Mouse (Mus musculus): Measurements from ENCODE around the gene Pla2g15. TPM values are rescaled to one million over a fixed set of nuclear protein-coding genes. Genes with fewer than 3 reads are reported as not detected.

The Pla2g15 gene
- total and polyA plus RNA-seq, 3 experiments, result 4.0 to 9.4 TPM; not detected in 1

DNA sequence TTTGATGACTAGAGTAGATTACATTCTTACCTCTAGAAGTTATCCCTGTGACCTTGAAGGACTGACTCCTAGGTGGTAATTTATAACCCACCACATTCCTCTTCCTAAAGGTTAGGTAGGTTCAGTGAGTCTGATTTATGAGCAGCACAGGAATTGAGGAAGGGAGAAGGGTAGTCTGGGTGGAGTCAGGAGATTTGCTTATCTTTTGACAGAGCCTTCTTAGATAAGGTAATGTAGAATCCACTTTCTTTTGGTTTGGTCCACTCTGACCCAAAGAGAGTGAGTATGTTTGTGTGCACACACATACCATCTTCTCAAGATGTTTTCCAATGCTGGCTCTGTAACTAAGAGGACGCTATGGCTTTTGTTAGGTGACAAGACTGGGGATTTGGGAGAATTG, 27.4 kb downstream of the Pla2g15 start:
- peaks cover 7 to 30% of the 10 kb centered on the region in 2 experiments for H3K36me3 ChIP-seq (ENCODE audit: control insufficient read depth in 1 of 2, insufficient read depth in 2 of 2, low read length in 2 of 2)
- no peaks in the 10 kb centered on the region for H3K9me3 ChIP-seq (replicated peaks; ENCODE audit: insufficient read depth, low read length)
- no peak overlapping the region for H3K9ac ChIP-seq (ENCODE audit: control insufficient read depth, low read depth, low read length, poor library complexity, severe bottlenecking)

GRCm38 (mm10) chr8:106178428-106178827, 28.2 kb downstream of the Pla2g15 start:
- no peaks in the 10 kb centered on the region for H3K9me3 ChIP-seq (replicated peaks; ENCODE audit: insufficient read depth, low read length)
- H3K79me2 ChIP-seq (ENCODE audit: control insufficient read depth, insufficient read depth, low read length, poor library complexity), result peaks cover 12% of the 10 kb centered on the region
- TF ChIP-seq ZKSCAN1 (IDR thresholded peaks at IDR 0.05; ENCODE audit: low read depth, low read length) (no peak), RCOR1 (IDR thresholded peaks at IDR 0.05; ENCODE audit: low read depth, low read length) (no peak), GATA1 (IDR thresholded peaks at IDR 0.05; ENCODE audit: low read depth, low read length) (no peak)
- H3K9ac ChIP-seq (ENCODE audit: control insufficient read depth, low read depth, low read length, poor library complexity, severe bottlenecking), result no peak overlapping the region
- H3K4me1 ChIP-seq (ENCODE audit: control insufficient read depth in 1 of 2, insufficient read depth in 2 of 2, low read length in 2 of 2), result peaks cover 16 to 17% of the 10 kb centered on the region in 2 experiments
- H3K4me3 ChIP-seq (ENCODE audit: control insufficient read depth in 1 of 2, insufficient read depth in 1 of 2, low read depth in 2 of 2, low read length in 2 of 2), result no peak overlapping the region
- H3K27me3 ChIP-seq (ENCODE audit: control insufficient read depth in 1 of 2, insufficient read depth in 2 of 2, low read length in 2 of 2), result no peaks in the 10 kb centered on the region
- DNase-seq (ENCODE audit: low read depth, low spot score), result no peak
- peaks cover 5 to 27% of the 10 kb centered on the region in 2 experiments for H3K36me3 ChIP-seq (ENCODE audit: control insufficient read depth in 1 of 2, insufficient read depth in 2 of 2, low read length in 2 of 2)
- H3K27ac ChIP-seq (ENCODE audit: control insufficient read depth, low read depth, low read length), result no peak overlapping the region

More for the DNA sequence above, 27.4 kb downstream of the Pla2g15 start:
- H3K27ac ChIP-seq (ENCODE audit: control insufficient read depth, low read depth, low read length), result no peak overlapping the region
- H3K27me3 ChIP-seq (ENCODE audit: control insufficient read depth in 1 of 2, insufficient read depth in 2 of 2, low read length in 2 of 2), result no peaks in the 10 kb centered on the region
- peaks cover 19 to 25% of the 10 kb centered on the region in 2 experiments for H3K4me1 ChIP-seq (ENCODE audit: control insufficient read depth in 1 of 2, insufficient read depth in 2 of 2, low read length in 2 of 2)
- TF ChIP-seq TCF12 (IDR thresholded peaks at IDR 0.05; ENCODE audit: low read depth, low read length), result 0 out of 2 replicates have a peak, but pooled peaks have one; percentile 18
- TF ChIP-seq TAL1 (IDR thresholded peaks at IDR 0.05; ENCODE audit: low read length), result no peak
- 0 out of 2 replicates have a peak, but pooled peaks have one; percentile 52 for TF ChIP-seq RCOR1 (IDR thresholded peaks at IDR 0.05; ENCODE audit: low read depth, low read length)
- TF ChIP-seq MEF2A (IDR thresholded peaks at IDR 0.05; ENCODE audit: extremely low read depth, insufficient replicate concordance, low read depth, low read length, poor library complexity, severe bottlenecking), result no peak
- peak in 1 of 2 experiments; percentile 39; a peak in 1 of 4 replicates for TF ChIP-seq EP300 (IDR thresholded peaks at IDR 0.05; ENCODE audit: low read depth in 1 of 2, low read length in 2 of 2)
- no peak for TF ChIP-seq ZMIZ1 (IDR thresholded peaks at IDR 0.05; ENCODE audit: low read depth, low read length)
- peak; percentile 69 for TF ChIP-seq GATA1 (IDR thresholded peaks at IDR 0.05; ENCODE audit: low read depth, low read length)
- TF ChIP-seq NELFE (IDR thresholded peaks at IDR 0.05; ENCODE audit: low read depth, low read length), result no peak
- no peak for DNase-seq (ENCODE audit: low read depth, low spot score)
- peaks cover 12% of the 10 kb centered on the region for H3K79me2 ChIP-seq (ENCODE audit: control insufficient read depth, insufficient read depth, low read length, poor library complexity)
- no peak overlapping the region for H3K4me3 ChIP-seq (ENCODE audit: control insufficient read depth in 1 of 2, insufficient read depth in 1 of 2, low read depth in 2 of 2, low read length in 2 of 2)

DNA sequence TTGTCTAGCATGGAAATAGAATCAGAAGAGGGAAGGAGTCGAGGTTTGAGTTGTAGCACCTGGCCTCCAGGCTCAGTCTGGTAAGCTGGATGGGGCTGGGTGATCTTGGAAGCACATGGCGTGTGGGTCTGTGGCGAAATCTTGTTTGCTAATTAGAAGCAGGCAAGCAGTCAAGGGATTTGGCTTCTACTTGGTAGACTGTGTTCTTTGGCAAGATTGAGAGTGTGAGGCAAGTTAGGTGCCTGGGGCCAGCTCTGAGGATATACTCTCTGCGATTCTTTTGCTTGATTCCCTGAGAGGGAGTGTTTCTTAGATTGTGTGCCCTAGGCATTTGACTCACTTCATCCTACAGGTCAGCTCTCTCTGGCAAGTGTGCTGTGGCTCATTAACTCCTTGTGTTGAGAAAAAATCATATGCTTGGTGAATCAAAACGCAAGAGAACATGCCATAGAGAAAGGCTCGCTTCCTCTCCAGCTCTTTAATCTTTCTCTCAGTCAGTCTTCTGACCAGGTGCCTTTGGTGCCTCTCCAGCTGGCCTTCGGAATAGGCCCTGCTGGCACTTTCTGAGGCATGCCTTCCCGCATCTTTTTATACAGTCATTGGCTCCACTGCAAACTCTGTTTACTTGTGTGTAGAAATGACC, 35.5 kb downstream of the Pla2g15 start:
- H3K9me3 ChIP-seq (replicated peaks; ENCODE audit: insufficient read depth, low read length), result no peaks in the 10 kb centered on the region
- no peak for DNase-seq (ENCODE audit: low read depth, low spot score)
- TF ChIP-seq POLR2AphosphoS2 (IDR thresholded peaks at IDR 0.05; ENCODE audit: low read length), result no peak
- TF ChIP-seq TBP (IDR thresholded peaks at IDR 0.05; ENCODE audit: low read depth, low read length), result no peak
- no peak for TF ChIP-seq CHD2 (IDR thresholded peaks at IDR 0.05; ENCODE audit: low read length)
- TF ChIP-seq MYB (IDR thresholded peaks at IDR 0.05; ENCODE audit: low read depth, low read length), result no peak
- TF ChIP-seq SMC3 (IDR thresholded peaks at IDR 0.05; ENCODE audit: low read depth, low read length), result no peak
- no peak for TF ChIP-seq ZC3H11A (IDR thresholded peaks at IDR 0.05; ENCODE audit: low read depth, low read length)
- no peak for TF ChIP-seq GABPA (IDR thresholded peaks at IDR 0.05; ENCODE audit: low read depth, low read length)
- TF ChIP-seq POLR2AphosphoS5 (IDR thresholded peaks at IDR 0.05; ENCODE audit: borderline replicate concordance, low read depth, low read length), result no peak
- TF ChIP-seq MAZ (IDR thresholded peaks at IDR 0.05; ENCODE audit: low read depth, low read length), result no peak
- no peak for TF ChIP-seq JUND (IDR thresholded peaks at IDR 0.05; ENCODE audit: low read depth, low read length)
- no peak for TF ChIP-seq BHLHE40 (IDR thresholded peaks at IDR 0.05; ENCODE audit: borderline replicate concordance, low read depth, low read length)
- TF ChIP-seq ETS1 (IDR thresholded peaks at IDR 0.05; ENCODE audit: low read depth, low read length), result no peak
- TF ChIP-seq MXI1 (IDR thresholded peaks at IDR 0.05; ENCODE audit: low read depth, low read length), result no peak
- no peak for TF ChIP-seq ZMIZ1 (IDR thresholded peaks at IDR 0.05; ENCODE audit: low read depth, low read length)
- no peak for TF ChIP-seq HCFC1 (IDR thresholded peaks at IDR 0.05; ENCODE audit: low read depth, low read length)
- TF ChIP-seq GATA1 (IDR thresholded peaks at IDR 0.05; ENCODE audit: low read depth, low read length), result no peak
- TF ChIP-seq NRF1 (IDR thresholded peaks at IDR 0.05; ENCODE audit: insufficient read depth, low read depth, low read length, poor library complexity, severe bottlenecking), result no peak
- no peak for TF ChIP-seq NELFE (IDR thresholded peaks at IDR 0.05; ENCODE audit: low read depth, low read length)
- H3K79me2 ChIP-seq (ENCODE audit: control insufficient read depth, insufficient read depth, low read length, poor library complexity), result no peaks in the 10 kb centered on the region
- peaks cover 2 to 8% of the 10 kb centered on the region in 2 experiments for H3K4me1 ChIP-seq (ENCODE audit: control insufficient read depth in 1 of 2, insufficient read depth in 2 of 2, low read length in 2 of 2)
- H3K9ac ChIP-seq (ENCODE audit: control insufficient read depth, low read depth, low read length, poor library complexity, severe bottlenecking), result no peak overlapping the region
- no peaks in the 10 kb centered on the region for H3K27me3 ChIP-seq (ENCODE audit: control insufficient read depth in 1 of 2, insufficient read depth in 2 of 2, low read length in 2 of 2)
- peaks cover 5 to 12% of the 10 kb centered on the region in 2 experiments for H3K36me3 ChIP-seq (ENCODE audit: control insufficient read depth in 1 of 2, insufficient read depth in 2 of 2, low read length in 2 of 2)
- H3K4me3 ChIP-seq (ENCODE audit: control insufficient read depth in 1 of 2, insufficient read depth in 1 of 2, low read depth in 2 of 2, low read length in 2 of 2), result no peak overlapping the region
- H3K27ac ChIP-seq (ENCODE audit: control insufficient read depth, low read depth, low read length), result no peak overlapping the region
